Mouse (Mus musculus): ENCODE data around the gene Sh3pxd2a. TPM values are rescaled to one million over a fixed set of nuclear protein-coding genes. Genes with fewer than 3 reads are reported as not detected.

Gene Sh3pxd2a
- total and polyA plus RNA-seq, 3 experiments: 36.1 to 53.2 (median 52.3) TPM

DNA sequence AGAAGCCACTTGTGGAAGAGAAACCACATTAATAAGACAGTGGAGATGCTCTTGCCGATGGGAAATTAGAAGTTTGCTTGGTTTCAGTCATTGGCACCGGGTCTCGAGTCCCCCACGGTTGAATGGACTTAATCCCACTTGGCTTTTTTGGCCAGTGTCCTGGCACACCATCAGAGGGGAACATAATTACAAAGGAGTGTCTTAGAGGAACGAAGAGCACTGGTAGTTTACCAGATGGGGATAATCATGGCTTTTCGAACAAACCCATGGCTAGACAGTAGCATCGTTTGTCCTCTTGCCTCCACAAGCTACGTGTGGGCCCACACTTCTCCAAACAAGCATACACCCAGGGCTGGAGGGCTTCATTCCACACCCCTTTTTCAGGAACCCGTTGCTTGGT is 33.1 kb upstream of the Sh3pxd2a start:
- intact Hi-C loops (cut with DNase I): no loop called here

DNA sequence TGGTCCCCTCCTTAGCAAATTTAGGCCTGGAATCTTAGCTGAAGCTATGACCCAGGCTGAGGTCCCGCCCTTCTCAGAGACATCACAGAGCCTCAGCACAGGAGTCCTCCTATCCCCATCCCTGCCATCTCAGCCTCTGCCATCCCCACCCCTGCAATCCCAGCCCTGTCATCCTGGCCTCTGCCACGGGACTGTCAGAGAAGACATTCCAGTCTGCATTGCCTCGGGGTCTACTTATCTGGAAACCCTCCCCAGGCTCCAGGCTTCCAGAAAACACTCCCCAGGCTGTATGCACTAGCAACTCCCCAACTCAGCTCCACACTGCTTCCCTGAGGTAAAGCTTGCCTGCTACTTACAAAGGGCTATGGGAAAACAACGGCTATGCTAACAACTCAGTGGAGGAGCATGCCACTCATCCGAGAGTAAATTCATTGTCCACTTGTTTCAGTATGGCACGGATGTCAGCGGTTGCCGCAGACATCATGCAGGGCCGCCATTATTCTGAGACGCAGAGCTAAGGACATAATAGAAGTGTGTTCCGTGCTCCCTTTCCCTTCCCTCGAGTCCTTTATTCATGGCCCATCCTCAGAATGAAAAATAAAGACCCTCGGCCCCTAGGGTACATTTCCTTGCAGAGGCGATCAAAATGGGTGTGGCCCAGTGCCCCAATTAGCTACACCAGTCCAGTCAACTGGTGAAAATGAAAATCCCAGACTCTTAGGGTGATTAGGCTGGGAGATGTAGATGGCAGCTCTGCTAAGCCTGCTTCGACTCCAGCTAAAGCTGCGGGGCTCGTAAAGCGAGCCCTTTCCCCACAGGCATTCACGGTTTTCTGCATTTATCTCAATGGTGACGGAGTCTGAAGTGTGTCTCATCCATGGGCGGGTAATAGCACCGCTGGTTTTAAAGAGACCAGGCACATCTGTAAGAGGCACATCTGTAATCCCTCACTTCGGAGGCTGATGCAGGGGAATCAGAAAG is 29.1 kb upstream of the Sh3pxd2a start:
- no peak for TF ChIP-seq POLR2A (IDR thresholded peaks at IDR 0.05; ENCODE audit: insufficient read depth, low read depth, low read length)
- TF ChIP-seq CTCF (IDR thresholded peaks at IDR 0.05): no peak
- TF ChIP-seq EP300 (IDR thresholded peaks at IDR 0.05; ENCODE audit: insufficient read depth, low read depth, low read length): no peak
- H3K36me3 ChIP-seq (ENCODE audit: control insufficient read depth, insufficient read depth, low read length): no peaks in the 10 kb centered on the region
- H3K79me2 ChIP-seq (replicated peaks; ENCODE audit: control insufficient read depth, insufficient read depth, low read length): no peaks in the 10 kb centered on the region
- H3K27ac ChIP-seq: no peak overlapping the region
- no peak overlapping the region for H3K9ac ChIP-seq (ENCODE audit: low read depth, low read length)
- no peaks in the 10 kb centered on the region for H3K4me1 ChIP-seq (ENCODE audit: control insufficient read depth, insufficient read depth, low read length)
- 78% methylated on average over 23 of the region's 23 CpGs for WGBS
- intact Hi-C loops (cut with DNase I): no loop called here
- H3K27me3 ChIP-seq (ENCODE audit: control insufficient read depth, insufficient read depth, low read length): no peaks in the 10 kb centered on the region
- H3K4me3 ChIP-seq: no peak overlapping the region
- DNase-seq: no peak

More for the DNA sequence above, 33.1 kb upstream of the Sh3pxd2a start:
- WGBS: 88% methylated on average over 9 of the region's 9 CpGs
- Histone ChIP-seq H3K79me2 (replicated peaks; ENCODE audit: control insufficient read depth, insufficient read depth, low read length) (no peaks in the 10 kb centered on the region), H3K27ac (no peak overlapping the region), H3K9ac (ENCODE audit: low read depth, low read length) (no peak overlapping the region), H3K4me3 (no peak overlapping the region), H3K4me1 (ENCODE audit: control insufficient read depth, insufficient read depth, low read length) (no peaks in the 10 kb centered on the region), H3K36me3 (ENCODE audit: control insufficient read depth, insufficient read depth, low read length) (no peaks in the 10 kb centered on the region), H3K27me3 (ENCODE audit: control insufficient read depth, insufficient read depth, low read length) (no peaks in the 10 kb centered on the region)
- TF ChIP-seq EP300 (IDR thresholded peaks at IDR 0.05; ENCODE audit: insufficient read depth, low read depth, low read length) (no peak), POLR2A (IDR thresholded peaks at IDR 0.05; ENCODE audit: insufficient read depth, low read depth, low read length) (no peak), CTCF (IDR thresholded peaks at IDR 0.05) (no peak)
- DNase-seq: no peak

DNA sequence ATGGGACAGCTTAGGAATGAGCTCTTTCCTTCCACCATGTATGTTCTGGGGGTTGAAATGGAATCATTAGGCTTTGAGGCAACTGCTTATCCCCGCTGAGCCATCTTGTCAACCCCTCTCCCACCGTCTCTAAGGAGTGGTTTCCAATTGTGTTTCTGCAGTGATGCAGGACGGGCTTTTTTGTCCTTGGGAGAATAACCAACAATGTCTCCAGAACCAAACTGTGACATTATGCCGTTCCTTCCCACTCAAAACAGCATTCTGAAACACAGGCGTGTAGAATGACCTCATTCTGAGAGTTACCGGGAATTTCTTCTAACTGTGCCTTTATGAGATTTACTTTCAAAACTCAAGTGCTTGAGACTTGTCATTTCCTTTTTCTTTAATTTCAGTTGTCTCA is 28.2 kb upstream of the Sh3pxd2a start:
- no peaks in the 10 kb centered on the region for H3K27me3 ChIP-seq (ENCODE audit: control insufficient read depth, insufficient read depth, low read length)
- H3K4me1 ChIP-seq (ENCODE audit: control insufficient read depth, insufficient read depth, low read length): no peaks in the 10 kb centered on the region
- H3K4me3 ChIP-seq: no peak overlapping the region
- intact Hi-C loops (cut with DNase I): no loop called here
- H3K27ac ChIP-seq: no peak overlapping the region
- TF ChIP-seq CTCF (IDR thresholded peaks at IDR 0.05) (no peak), EP300 (IDR thresholded peaks at IDR 0.05; ENCODE audit: insufficient read depth, low read depth, low read length) (no peak), POLR2A (IDR thresholded peaks at IDR 0.05; ENCODE audit: insufficient read depth, low read depth, low read length) (no peak)
- 77% methylated on average over 6 of the region's 6 CpGs for WGBS
- no peaks in the 10 kb centered on the region for H3K36me3 ChIP-seq (ENCODE audit: control insufficient read depth, insufficient read depth, low read length)
- DNase-seq: no peak
- H3K9ac ChIP-seq (ENCODE audit: low read depth, low read length): no peak overlapping the region
- no peaks in the 10 kb centered on the region for H3K79me2 ChIP-seq (replicated peaks; ENCODE audit: control insufficient read depth, insufficient read depth, low read length)

DNA sequence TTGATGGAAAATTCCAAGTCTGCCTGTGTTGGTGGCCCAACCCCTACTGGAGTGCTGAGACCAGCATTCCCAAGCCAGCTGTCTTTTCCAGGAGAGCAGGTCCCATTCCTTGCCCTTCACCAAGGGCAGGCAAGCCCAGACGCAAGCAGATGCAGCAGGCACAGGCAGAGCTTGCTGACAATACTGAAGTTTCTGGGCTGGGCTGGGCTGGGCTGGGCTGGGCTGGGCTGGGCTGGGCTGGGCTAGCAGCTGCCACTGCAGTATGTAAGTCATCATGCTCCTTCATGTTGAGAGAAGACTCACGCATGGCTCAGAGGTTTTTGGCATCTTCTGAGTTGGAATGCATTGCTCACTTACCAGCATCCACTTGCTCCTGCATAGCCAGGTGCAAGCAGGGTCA is 27.7 kb upstream of the Sh3pxd2a start:
- peaks cover 2% of the 10 kb centered on the region; the same call in 1 of the 2 replicates for H3K4me1 ChIP-seq (ENCODE audit: control insufficient read depth, insufficient read depth, low read length)
- TF ChIP-seq CTCF (IDR thresholded peaks at IDR 0.05): no peak
- no peaks in the 10 kb centered on the region for H3K36me3 ChIP-seq (ENCODE audit: control insufficient read depth, insufficient read depth, low read length)
- H3K4me3 ChIP-seq: no peak overlapping the region
- DNase-seq: no peak
- no peaks in the 10 kb centered on the region for H3K27me3 ChIP-seq (ENCODE audit: control insufficient read depth, insufficient read depth, low read length)
- H3K79me2 ChIP-seq (replicated peaks; ENCODE audit: control insufficient read depth, insufficient read depth, low read length): no peaks in the 10 kb centered on the region
- 66% methylated on average over 2 of the region's 2 CpGs for WGBS
- intact Hi-C loops (cut with DNase I): no loop called here
- no peak overlapping the region for H3K27ac ChIP-seq
- H3K9ac ChIP-seq (ENCODE audit: low read depth, low read length): no peak overlapping the region

DNA sequence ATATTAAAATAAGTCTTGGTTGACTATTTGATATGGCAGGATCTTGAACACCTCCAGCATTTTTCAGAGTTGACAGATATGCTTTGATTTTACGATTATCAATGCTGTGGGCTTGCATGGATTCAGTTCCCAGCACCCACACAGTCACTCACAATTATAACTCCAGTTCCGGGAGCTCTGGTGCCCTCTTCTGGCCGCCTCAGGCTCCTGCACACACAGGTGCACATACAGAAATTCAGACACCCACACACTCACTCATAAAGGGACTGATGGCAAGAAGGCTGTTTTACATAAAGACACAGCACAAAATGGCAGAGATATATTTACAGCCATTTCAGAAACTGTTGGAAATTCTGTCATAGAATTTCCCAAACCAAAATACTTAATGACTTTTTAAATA is 25.0 kb upstream of the Sh3pxd2a start:
- no peak overlapping the region for H3K4me3 ChIP-seq
- H3K4me1 ChIP-seq (ENCODE audit: control insufficient read depth, insufficient read depth, low read length): peaks cover 5% of the 10 kb centered on the region
- H3K27me3 ChIP-seq (ENCODE audit: control insufficient read depth, insufficient read depth, low read length): no peaks in the 10 kb centered on the region
- no peaks in the 10 kb centered on the region for H3K36me3 ChIP-seq (ENCODE audit: control insufficient read depth, insufficient read depth, low read length)
- no peak overlapping the region for H3K9ac ChIP-seq (ENCODE audit: low read depth, low read length)
- WGBS: 92% methylated on average over 3 of the region's 3 CpGs
- no peak for DNase-seq
- H3K79me2 ChIP-seq (replicated peaks; ENCODE audit: control insufficient read depth, insufficient read depth, low read length): no peaks in the 10 kb centered on the region
- no peak overlapping the region for H3K27ac ChIP-seq
- intact Hi-C loops (cut with DNase I): loop anchor here (2.0 kb wide), 1 partner anchor 132 kb away; no protein-coding TSS in a partner anchor
- TF ChIP-seq CTCF (IDR thresholded peaks at IDR 0.05) (peak; percentile 41), EP300 (IDR thresholded peaks at IDR 0.05; ENCODE audit: insufficient read depth, low read depth, low read length) (no peak)

DNA sequence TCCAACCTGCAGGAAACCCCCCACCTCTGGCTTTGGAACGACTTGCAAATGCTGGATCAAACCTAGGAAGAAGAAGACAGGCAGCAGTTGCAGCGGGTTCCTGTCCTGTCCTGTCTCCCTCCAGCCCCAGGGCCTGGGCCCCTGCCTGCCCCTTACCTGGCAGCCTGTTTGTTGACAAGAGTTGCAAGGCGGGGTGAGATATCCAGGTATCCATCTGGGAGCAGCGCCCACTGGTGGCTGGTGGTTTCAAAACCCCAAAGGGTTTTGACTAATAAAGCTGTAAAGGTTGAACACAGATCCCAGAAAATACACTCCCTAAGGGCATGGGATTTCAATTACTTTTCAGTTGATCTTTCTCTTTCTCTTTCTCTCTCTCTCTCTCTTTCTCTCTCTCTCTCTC is 24.0 kb upstream of the Sh3pxd2a start:
- H3K27ac ChIP-seq: no peak overlapping the region
- 56% methylated on average over 4 of the region's 4 CpGs for WGBS
- H3K79me2 ChIP-seq (replicated peaks; ENCODE audit: control insufficient read depth, insufficient read depth, low read length): no peaks in the 10 kb centered on the region
- no peak for DNase-seq
- intact Hi-C loops (cut with DNase I): loop anchor here (2.0 kb wide), 1 partner anchor 131 kb away; no protein-coding TSS in a partner anchor
- H3K4me3 ChIP-seq: no peak overlapping the region
- H3K9ac ChIP-seq (ENCODE audit: low read depth, low read length): no peak overlapping the region
- TF ChIP-seq EP300 (IDR thresholded peaks at IDR 0.05; ENCODE audit: insufficient read depth, low read depth, low read length) (no peak), POLR2A (IDR thresholded peaks at IDR 0.05; ENCODE audit: insufficient read depth, low read depth, low read length) (no peak), CTCF (IDR thresholded peaks at IDR 0.05) (peak; percentile 71)
- no peaks in the 10 kb centered on the region for H3K27me3 ChIP-seq (ENCODE audit: control insufficient read depth, insufficient read depth, low read length)
- H3K4me1 ChIP-seq (ENCODE audit: control insufficient read depth, insufficient read depth, low read length): peaks cover 5% of the 10 kb centered on the region
- H3K36me3 ChIP-seq (ENCODE audit: control insufficient read depth, insufficient read depth, low read length): no peaks in the 10 kb centered on the region

Measured in heart, adult 2 months (tissue).